Mouse (Mus musculus) liver, adult 2 months (tissue): ENCODE data around the gene Slc35b1.

Experiments used
- CTCF ChIP-seq: fragments of 200-500 bp; IDR thresholded peaks from 2 replicates; pipeline ENCODE4 v1.5.1; 2011; ENCODE audit warnings: low read depth, low read length, control low read depth
- POLR2A ChIP-seq: fragments of 200-500 bp; IDR thresholded peaks from 2 replicates; pipeline ENCODE4 v1.6.1; 2011; ENCODE audit warnings: low read length, control low read depth; ENCODE audit not compliant: insufficient read depth; ENCODE audit errors: extremely low read depth

- TF ChIP-seq CTCF, result no peak
- TF ChIP-seq POLR2A, result no peak
These were observed 36.5 kb downstream of the Slc35b1 start for GRCm38 (mm10) chr11:95420880-95421435.
